Mouse (Mus musculus): ENCODE data around the gene Gstt4. TPM values are rescaled to one million over a fixed set of nuclear protein-coding genes. Genes with fewer than 3 reads are reported as not detected.

Gene Gstt4
- polyA plus RNA-seq, 1 experiment, result not detected

DNA sequence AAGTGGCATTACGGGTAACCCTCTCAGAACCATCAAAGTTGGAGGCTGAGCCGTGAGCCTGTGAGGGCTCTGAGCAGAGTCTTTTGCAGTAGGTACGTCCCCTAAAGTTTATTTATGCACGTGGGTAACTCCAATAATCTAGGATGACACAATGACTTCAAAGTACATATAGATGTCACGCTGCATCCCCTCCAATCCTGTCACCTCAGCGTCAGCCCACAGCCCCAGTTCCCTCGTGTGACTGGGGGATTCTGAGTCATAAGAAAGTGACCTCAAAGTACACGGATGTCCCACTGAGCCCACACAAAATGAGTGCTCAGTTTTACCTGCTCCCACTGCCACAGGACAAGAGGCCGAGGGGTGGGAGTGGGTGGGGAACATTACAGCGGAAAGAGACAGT, 16.7 kb upstream of the Gstt4 start:
- Histone ChIP-seq H3K27ac (ENCODE audit: insufficient read depth, low read length) (no peak overlapping the region), H3K4me3 (ENCODE audit: insufficient read depth, low read length) (no peak overlapping the region), H3K4me1 (ENCODE audit: control insufficient read depth, insufficient read depth, low read length) (no peaks in the 10 kb centered on the region)
- TF ChIP-seq POLR2A (IDR thresholded peaks at IDR 0.05; ENCODE audit: extremely low read depth, insufficient read depth, low read length), result no peak
- no peak for TF ChIP-seq CTCF (IDR thresholded peaks at IDR 0.05; ENCODE audit: extremely low read depth, insufficient read depth, low read length)

GRCm38 (mm10) chr10:75837248-75837759, 15.0 kb upstream of the Gstt4 start, which contains the start of gene Gstt2:
Gstt2 (minus strand) TSS chr10:75837424.
- no peaks in the 10 kb centered on the region for H3K4me1 ChIP-seq (ENCODE audit: control insufficient read depth, insufficient read depth, low read length)
- H3K4me3 ChIP-seq (ENCODE audit: insufficient read depth, low read length), result peak within 1 kb of the TSS; percentile 34
- TF ChIP-seq CTCF (IDR thresholded peaks at IDR 0.05; ENCODE audit: extremely low read depth, insufficient read depth, low read length) (no peak), POLR2A (IDR thresholded peaks at IDR 0.05; ENCODE audit: extremely low read depth, insufficient read depth, low read length) (peak; percentile 75)
- peak within 1 kb of the TSS; percentile 63 for H3K27ac ChIP-seq (ENCODE audit: insufficient read depth, low read length)

DNA sequence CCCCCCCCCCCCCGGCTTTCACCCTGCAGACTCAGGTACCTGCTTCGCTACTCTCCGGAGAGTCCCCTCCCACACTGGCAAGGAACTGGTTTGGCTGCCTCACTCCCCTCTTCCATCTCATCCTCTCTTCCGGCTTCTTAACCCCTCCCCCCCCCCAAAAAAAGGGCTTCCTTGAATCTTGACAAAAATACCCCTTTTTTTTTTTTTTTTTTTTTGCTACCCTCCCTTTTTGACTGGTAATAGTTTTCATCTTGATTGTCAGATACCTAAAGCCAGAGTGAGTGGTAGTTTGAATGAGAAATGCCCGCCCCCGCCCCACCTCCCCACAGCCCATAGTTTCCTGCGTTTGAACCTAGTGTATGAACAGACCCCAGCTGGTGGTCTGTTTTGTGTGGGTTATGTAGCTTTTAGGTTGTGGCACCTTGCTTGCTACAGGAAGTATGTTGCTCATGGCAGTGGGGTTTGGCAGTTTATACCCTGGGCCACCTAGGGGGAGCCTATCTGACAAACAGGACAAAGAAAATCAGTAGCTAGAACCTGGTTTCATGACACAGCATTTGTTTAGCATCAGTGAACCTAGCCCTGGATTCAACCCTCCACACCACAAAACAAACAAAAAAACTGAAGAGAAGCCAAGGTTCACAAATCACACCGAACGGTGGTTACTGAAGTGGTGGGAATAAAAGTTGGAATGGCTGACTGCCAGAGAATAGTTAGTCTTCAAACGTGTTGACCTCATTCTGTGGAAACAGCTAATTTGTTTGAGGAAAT, 13.6 kb upstream of the Gstt4 start:
- Histone ChIP-seq H3K4me1 (ENCODE audit: control insufficient read depth, insufficient read depth, low read length) (no peaks in the 10 kb centered on the region), H3K27ac (ENCODE audit: insufficient read depth, low read length) (no peak overlapping the region), H3K4me3 (ENCODE audit: insufficient read depth, low read length) (peak overlapping the region; percentile 4; the same call in 1 of the 2 replicates)
- no peak for TF ChIP-seq POLR2A (IDR thresholded peaks at IDR 0.05; ENCODE audit: extremely low read depth, insufficient read depth, low read length)
- no peak for TF ChIP-seq CTCF (IDR thresholded peaks at IDR 0.05; ENCODE audit: extremely low read depth, insufficient read depth, low read length)

GRCm38 (mm10) chr10:75835307-75835706, 13.0 kb upstream of the Gstt4 start:
- H3K4me1 ChIP-seq (ENCODE audit: control insufficient read depth, insufficient read depth, low read length), result no peaks in the 10 kb centered on the region
- H3K4me3 ChIP-seq (ENCODE audit: insufficient read depth, low read length), result peak overlapping the region; percentile 4; the same call in 1 of the 2 replicates
- no peak overlapping the region for H3K27ac ChIP-seq (ENCODE audit: insufficient read depth, low read length)
- TF ChIP-seq CTCF (IDR thresholded peaks at IDR 0.05; ENCODE audit: extremely low read depth, insufficient read depth, low read length) (no peak), POLR2A (IDR thresholded peaks at IDR 0.05; ENCODE audit: extremely low read depth, insufficient read depth, low read length) (no peak)

DNA sequence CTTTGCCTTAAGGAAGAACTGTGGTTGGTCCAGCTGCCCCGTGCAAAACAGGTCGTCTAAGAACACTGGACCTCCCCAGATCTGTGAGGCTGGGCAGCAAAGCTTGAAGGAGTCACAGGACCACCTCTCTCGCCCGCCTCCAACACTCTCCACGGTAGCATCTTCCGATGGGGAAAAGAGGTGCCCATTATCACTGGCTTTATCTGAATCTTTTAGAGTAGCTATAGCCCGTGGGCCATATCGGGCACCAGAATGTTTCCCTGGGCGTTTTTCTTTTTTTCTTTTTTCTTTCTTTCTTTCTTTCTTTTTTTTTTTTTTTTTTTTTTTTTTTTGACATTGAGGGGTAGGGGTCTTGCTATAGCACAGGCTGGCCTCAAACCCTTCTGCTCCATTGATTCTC, 12.4 kb upstream of the Gstt4 start:
- TF ChIP-seq CTCF (IDR thresholded peaks at IDR 0.05; ENCODE audit: extremely low read depth, insufficient read depth, low read length) (no peak), POLR2A (IDR thresholded peaks at IDR 0.05; ENCODE audit: extremely low read depth, insufficient read depth, low read length) (no peak)
- no peaks in the 10 kb centered on the region for H3K4me1 ChIP-seq (ENCODE audit: control insufficient read depth, insufficient read depth, low read length)
- peak overlapping the region; percentile 29 for H3K4me3 ChIP-seq (ENCODE audit: insufficient read depth, low read length)
- H3K27ac ChIP-seq (ENCODE audit: insufficient read depth, low read length), result 0 out of 2 replicates have a peak overlapping the region, but pooled peaks have one; percentile 6

DNA sequence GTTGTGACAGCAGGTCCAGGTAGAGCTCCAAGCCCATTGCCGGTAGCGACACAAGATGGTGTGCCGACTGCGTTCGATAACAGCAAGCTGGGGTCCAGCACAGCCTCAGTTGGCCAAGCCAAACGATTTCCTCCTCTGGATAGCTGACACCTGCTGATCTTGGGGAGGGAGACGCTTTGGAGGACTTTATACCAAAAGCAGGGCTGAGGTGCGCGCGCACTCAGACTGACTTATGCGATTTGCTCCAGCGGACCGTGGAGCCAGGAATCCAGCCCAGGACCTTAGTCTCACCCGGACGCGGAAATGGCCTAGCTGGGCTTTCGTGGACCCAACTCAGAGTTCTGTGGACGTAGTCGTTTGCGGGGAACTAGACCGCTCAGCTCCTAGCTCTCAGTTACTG, 11.9 kb upstream of the Gstt4 start:
- Histone ChIP-seq H3K4me1 (ENCODE audit: control insufficient read depth, insufficient read depth, low read length) (no peaks in the 10 kb centered on the region), H3K27ac (ENCODE audit: insufficient read depth, low read length) (0 out of 2 replicates have a peak overlapping the region, but pooled peaks have one; percentile 6), H3K4me3 (ENCODE audit: insufficient read depth, low read length) (peak overlapping the region; percentile 29)
- no peak for TF ChIP-seq POLR2A (IDR thresholded peaks at IDR 0.05; ENCODE audit: extremely low read depth, insufficient read depth, low read length)
- TF ChIP-seq CTCF (IDR thresholded peaks at IDR 0.05; ENCODE audit: extremely low read depth, insufficient read depth, low read length), result no peak

DNA sequence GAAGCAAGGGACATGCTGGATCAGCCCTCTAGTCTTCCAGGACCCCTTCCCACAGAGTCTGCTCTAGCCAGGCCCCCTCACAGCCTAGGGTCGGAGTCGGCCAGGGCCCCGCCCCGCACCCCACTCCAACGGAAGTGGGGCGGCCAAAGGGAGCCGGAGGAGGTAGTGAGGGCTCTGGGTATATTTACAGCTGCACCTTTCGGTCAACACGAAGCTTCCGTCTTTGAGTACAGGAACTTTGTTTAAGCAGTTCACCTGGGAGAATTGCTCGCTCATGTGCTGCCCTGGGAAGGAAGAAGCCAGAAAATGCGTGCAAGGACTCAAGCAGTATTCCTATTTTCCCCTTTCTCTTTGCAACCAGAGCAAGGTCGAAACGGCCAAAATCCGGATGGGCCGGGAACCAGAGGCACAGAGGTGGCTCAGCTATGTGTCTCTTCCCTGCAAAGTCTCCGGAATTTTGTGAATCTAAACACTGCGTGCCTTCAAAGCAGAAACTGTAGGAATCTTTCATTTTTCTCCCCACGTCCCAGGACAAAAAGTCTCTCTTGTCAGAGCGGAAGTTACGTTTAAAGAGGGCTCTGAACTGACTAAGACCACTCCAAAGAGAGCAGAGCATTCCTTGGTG, 11.2 kb upstream of the Gstt4 start:
- TF ChIP-seq POLR2A (IDR thresholded peaks at IDR 0.05; ENCODE audit: extremely low read depth, insufficient read depth, low read length), result no peak
- TF ChIP-seq CTCF (IDR thresholded peaks at IDR 0.05; ENCODE audit: extremely low read depth, insufficient read depth, low read length), result no peak
- H3K4me3 ChIP-seq (ENCODE audit: insufficient read depth, low read length), result peak overlapping the region; percentile 29; the same call in 1 of the 2 replicates

GRCm38 (mm10) chr10:75832272-75832895, 10.0 kb upstream of the Gstt4 start:
- H3K27ac ChIP-seq (ENCODE audit: insufficient read depth, low read length), result no peak overlapping the region
- TF ChIP-seq CTCF (IDR thresholded peaks at IDR 0.05; ENCODE audit: extremely low read depth, insufficient read depth, low read length) (peak; percentile 90), POLR2A (IDR thresholded peaks at IDR 0.05; ENCODE audit: extremely low read depth, insufficient read depth, low read length) (no peak)

More for the DNA sequence above, 11.2 kb upstream of the Gstt4 start:
- Histone ChIP-seq H3K4me1 (ENCODE audit: control insufficient read depth, insufficient read depth, low read length) (no peaks in the 10 kb centered on the region), H3K27ac (ENCODE audit: insufficient read depth, low read length) (no peak overlapping the region)

DNA sequence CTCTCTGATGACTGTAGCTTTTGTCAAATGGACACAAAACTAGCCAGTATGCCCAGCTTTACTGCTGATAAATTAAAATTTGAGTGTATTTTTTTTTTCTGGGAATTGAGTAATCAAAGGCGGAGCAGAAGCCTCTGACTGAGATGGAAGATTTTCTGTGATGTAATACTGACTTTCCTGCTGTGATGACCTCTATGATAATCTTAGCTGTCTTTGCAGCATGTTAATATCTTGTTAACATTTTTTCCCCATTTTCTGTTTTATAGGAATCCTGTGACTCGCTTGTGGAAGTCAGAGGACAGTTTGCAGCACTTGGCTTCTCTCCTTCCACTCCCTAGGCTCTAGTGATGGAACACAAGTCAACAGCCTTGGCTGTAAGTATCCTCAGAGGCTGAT, 7.9 kb upstream of the Gstt4 start:
- no peaks in the 10 kb centered on the region for H3K4me1 ChIP-seq (ENCODE audit: control insufficient read depth, insufficient read depth, low read length)
- H3K27ac ChIP-seq (ENCODE audit: insufficient read depth, low read length), result no peak overlapping the region
- TF ChIP-seq POLR2A (IDR thresholded peaks at IDR 0.05; ENCODE audit: extremely low read depth, insufficient read depth, low read length) (no peak), CTCF (IDR thresholded peaks at IDR 0.05; ENCODE audit: extremely low read depth, insufficient read depth, low read length) (no peak)
- no peak overlapping the region for H3K4me3 ChIP-seq (ENCODE audit: insufficient read depth, low read length)

More at GRCm38 (mm10) chr10:75832272-75832895, 10.0 kb upstream of the Gstt4 start:
- no peak overlapping the region for H3K4me3 ChIP-seq (ENCODE audit: insufficient read depth, low read length)
- no peaks in the 10 kb centered on the region for H3K4me1 ChIP-seq (ENCODE audit: control insufficient read depth, insufficient read depth, low read length)
